Mouse (Mus musculus) hindbrain, embryonic 16.5 days (tissue): ENCODE results near the gene Lrig1. TPM values are rescaled to one million over a fixed set of nuclear protein-coding genes. Genes with fewer than 3 reads are reported as not detected.
A peak's percentile ranks its signal among the peaks of the same experiment; 100 is the strongest.

Experiments used
- ATAC-seq: fragments of 200-750 bp; cut with Nextera tagmentation; 2 replicates; pipeline ENCODE4 v1.8.0; 2017; ENCODE audit warnings: moderate TSS enrichment, moderate library complexity
- H3K27ac ChIP-seq: fragments of 300-500 bp; sonication (generic); 2 replicates; pipeline ENCODE4 v1.5.1; 2014; ENCODE audit warnings: low read depth, mild to moderate bottlenecking, control low read depth, low read length, moderate library complexity
- H3K27me3 ChIP-seq: fragments of 300-500 bp; sonication (generic); replicated peaks from 2 replicates; pipeline ENCODE4 v1.6.1; 2014; ENCODE audit warnings: low read length; ENCODE audit not compliant: control insufficient read depth, insufficient read depth
- H3K36me3 ChIP-seq: fragments of 300-500 bp; sonication (generic); 2 replicates; pipeline ENCODE4 v1.6.1; 2014; ENCODE audit warnings: mild to moderate bottlenecking, low read length, moderate library complexity, mixed read lengths; ENCODE audit not compliant: control insufficient read depth, insufficient read depth
- H3K4me1 ChIP-seq: fragments of 300-500 bp; sonication (generic); 2 replicates; pipeline ENCODE4 v1.6.1; 2014; ENCODE audit warnings: low read depth, low read length; ENCODE audit not compliant: control insufficient read depth, insufficient read depth
- H3K4me2 ChIP-seq: fragments of 300-500 bp; sonication (generic); 2 replicates; pipeline ENCODE4 v1.6.1; 2014; ENCODE audit warnings: mild to moderate bottlenecking, low read length, control low read depth, moderate library complexity
- H3K4me3 ChIP-seq: fragments of 300-500 bp; sonication (generic); 2 replicates; pipeline ENCODE4 v1.5.1; 2014; ENCODE audit warnings: mild to moderate bottlenecking, low read length, control low read depth, moderate library complexity
- H3K9ac ChIP-seq: fragments of 300-500 bp; sonication (generic); 2 replicates; pipeline ENCODE4 v1.6.1; 2014; ENCODE audit warnings: low read depth, mild to moderate bottlenecking, control low read depth, low read length, moderate library complexity
- H3K9me3 ChIP-seq: fragments of 300-500 bp; sonication (generic); 2 replicates; pipeline ENCODE4 v1.6.1; 2014; ENCODE audit warnings: mild to moderate bottlenecking, low read length, moderate library complexity; ENCODE audit not compliant: control insufficient read depth
- WGBS: fragments of 180-500 bp; shearing (Covaris S2); extraction: QIAGEN DNeasy Blood & Tissue Kit; methylation state at CpG from one replicate; pipeline ENCODE4 v1.1.7; 2014; 5-methylcytosine and 5-hydroxymethylcytosine counted together
- polyA plus RNA-seq: library from polyadenylated mRNA; unstranded; fragments of >200 nt; fragmentation: Nextera tagmentation; extraction: Ambion mirVana; gene quantifications from 2 replicates; pipeline ENCODE4 v1.2.1, GENCODE M21; 2015

Gene Lrig1
- polyA plus RNA-seq, 1 experiment from 2014 or later = 18.7 TPM

DNA sequence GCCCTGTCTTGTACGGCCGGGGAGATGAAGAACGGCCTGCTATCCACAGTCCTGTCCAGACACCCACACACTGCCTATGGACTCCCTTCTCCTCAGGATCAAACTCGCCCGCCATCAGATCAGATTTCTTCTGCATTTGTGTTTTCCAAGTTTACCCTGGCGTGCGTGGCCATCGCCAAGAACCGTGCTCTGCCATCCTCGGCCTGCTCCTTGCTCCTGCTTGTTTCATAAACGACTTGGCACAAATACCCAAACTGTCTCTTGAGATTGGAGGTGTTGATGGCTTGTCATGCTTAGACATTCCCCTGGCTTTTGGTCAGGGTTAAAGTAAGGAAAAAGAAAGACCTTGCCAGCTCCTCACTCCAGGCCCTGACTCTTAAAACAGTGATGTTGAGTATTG lies 105.2 kb downstream of the Lrig1 start:
- WGBS = 77% methylated on average over 11 of the region's 11 CpGs
- Histone ChIP-seq H3K4me2 (no peak overlapping the region), H3K4me1 (peaks cover 4% of the 10 kb centered on the region; the same call in 1 of the 2 replicates), H3K4me3 (no peak overlapping the region), H3K9ac (no peak overlapping the region), H3K9me3 (no peaks in the 10 kb centered on the region), H3K36me3 (0 out of 2 replicates have a peak, but pooled peaks cover 3% of the 10 kb centered on the region), H3K27ac (no peak overlapping the region), H3K27me3 (no peaks in the 10 kb centered on the region)
- ATAC-seq = no peak

DNA sequence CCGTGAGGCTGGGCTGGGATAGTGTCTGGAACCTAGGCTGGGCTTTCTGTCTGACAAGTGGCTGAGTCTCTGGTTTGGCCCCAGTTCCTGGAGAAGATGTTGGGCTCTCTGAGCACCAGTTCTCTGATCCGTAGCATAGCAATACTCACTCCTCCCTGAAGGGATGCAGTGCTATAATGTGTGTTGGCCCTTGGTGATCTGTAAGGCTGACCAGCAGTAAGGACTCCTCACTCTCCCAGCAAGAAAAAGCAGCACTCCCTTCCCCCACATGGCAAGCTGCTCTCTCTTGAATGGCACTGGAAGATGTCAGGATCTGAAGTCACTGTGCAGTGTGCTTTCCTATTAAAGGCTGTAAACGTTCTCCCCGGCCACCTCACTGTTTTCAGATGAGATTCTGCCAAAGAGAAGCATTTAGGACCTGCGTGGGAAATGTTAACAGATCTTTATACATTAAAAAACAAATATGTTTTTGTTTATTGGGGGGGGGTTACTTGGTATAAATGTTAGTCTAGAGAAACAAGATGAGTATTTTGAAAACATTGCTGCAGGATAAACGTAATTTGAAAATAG lies 105.8 kb downstream of the Lrig1 start:
- Histone ChIP-seq H3K4me3 (no peak overlapping the region), H3K4me1 (peaks cover 4% of the 10 kb centered on the region; the same call in 1 of the 2 replicates), H3K9ac (no peak overlapping the region), H3K27ac (no peak overlapping the region), H3K36me3 (0 out of 2 replicates have a peak, but pooled peaks cover 1% of the 10 kb centered on the region), H3K9me3 (no peaks in the 10 kb centered on the region), H3K27me3 (no peaks in the 10 kb centered on the region), H3K4me2 (no peak overlapping the region)
- 64% methylated on average over 6 of the region's 6 CpGs for WGBS
- no peak for ATAC-seq

- H3K36me3 ChIP-seq = no peaks in the 10 kb centered on the region
- ATAC-seq = peak; percentile 80
- H3K9ac ChIP-seq = no peak overlapping the region
These were observed 107.2 kb downstream of the Lrig1 start for GRCm38 (mm10) chr6:94592710-94593109.

DNA sequence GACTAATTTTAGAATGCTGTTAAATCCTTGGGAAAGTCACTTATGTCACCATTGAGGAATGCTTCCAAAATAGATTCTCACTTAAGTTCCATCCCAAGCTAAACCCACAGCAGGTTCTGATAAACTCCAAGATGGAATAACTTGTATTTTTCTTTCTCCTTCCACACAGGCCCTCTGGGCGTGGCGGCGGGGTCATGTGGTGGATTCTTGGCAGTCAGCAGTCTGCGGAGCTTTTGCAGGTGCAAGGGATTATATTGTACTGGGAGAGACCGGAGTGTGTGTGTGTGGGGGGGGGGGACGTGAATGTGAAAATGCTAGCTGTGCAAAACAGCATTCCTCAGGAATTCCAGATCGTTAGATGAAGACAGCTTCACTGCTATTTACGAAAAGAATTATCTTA lies 107.7 kb downstream of the Lrig1 start:
- 0 out of 2 replicates have a peak, but pooled peaks have one; percentile 37 for ATAC-seq
- WGBS = 40% methylated on average over 8 of the region's 8 CpGs
- Histone ChIP-seq H3K27ac (no peak overlapping the region), H3K27me3 (no peaks in the 10 kb centered on the region), H3K4me2 (no peak overlapping the region), H3K9me3 (no peaks in the 10 kb centered on the region), H3K9ac (no peak overlapping the region), H3K4me3 (no peak overlapping the region), H3K36me3 (no peaks in the 10 kb centered on the region), H3K4me1 (peaks cover 4% of the 10 kb centered on the region; the same call in 1 of the 2 replicates)

More at GRCm38 (mm10) chr6:94592710-94593109, 107.2 kb downstream of the Lrig1 start:
- H3K27ac ChIP-seq = peak overlapping the region; percentile 16; the same call in 1 of the 2 replicates
- H3K4me2 ChIP-seq = no peak overlapping the region
- peaks cover 4% of the 10 kb centered on the region; the same call in 1 of the 2 replicates for H3K4me1 ChIP-seq
- no peaks in the 10 kb centered on the region for H3K27me3 ChIP-seq
- WGBS = 16% methylated on average over 4 of the region's 4 CpGs
- H3K4me3 ChIP-seq = no peak overlapping the region
- no peaks in the 10 kb centered on the region for H3K9me3 ChIP-seq

- no peak for ATAC-seq
- 86% methylated on average over 4 of the region's 4 CpGs for WGBS
- H3K27ac ChIP-seq = no peak overlapping the region
- H3K9me3 ChIP-seq = no peaks in the 10 kb centered on the region
- no peak overlapping the region for H3K4me3 ChIP-seq
- H3K27me3 ChIP-seq = no peaks in the 10 kb centered on the region
- peaks cover 4% of the 10 kb centered on the region; the same call in 1 of the 2 replicates for H3K4me1 ChIP-seq
- H3K4me2 ChIP-seq = no peak overlapping the region
- H3K36me3 ChIP-seq = no peaks in the 10 kb centered on the region
- no peak overlapping the region for H3K9ac ChIP-seq
These were observed 111.6 kb downstream of the Lrig1 start for GRCm38 (mm10) chr6:94588365-94588764.

DNA sequence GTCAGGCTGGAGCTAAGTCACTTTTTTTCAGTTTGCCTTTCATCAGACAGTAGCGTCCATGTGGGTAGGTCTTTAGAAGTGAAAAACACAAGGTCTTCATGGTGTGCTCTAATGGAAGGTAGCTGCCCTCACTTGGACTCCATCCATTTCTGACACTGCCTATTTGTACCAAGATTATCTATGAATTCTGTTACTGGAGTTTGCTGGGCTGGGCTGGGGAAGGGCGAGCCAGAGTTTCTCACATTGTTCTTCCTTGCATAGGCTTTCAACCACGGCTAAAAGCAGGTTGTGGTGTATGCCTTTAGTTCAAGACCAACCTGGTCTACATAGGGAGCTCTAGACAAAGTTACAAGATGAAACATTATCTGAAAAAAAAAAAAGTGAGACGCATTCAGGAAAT lies 115.0 kb downstream of the Lrig1 start:
- Histone ChIP-seq H3K4me2 (no peak overlapping the region), H3K27me3 (no peaks in the 10 kb centered on the region), H3K9ac (no peak overlapping the region), H3K4me3 (no peak overlapping the region), H3K36me3 (no peaks in the 10 kb centered on the region), H3K9me3 (no peaks in the 10 kb centered on the region), H3K27ac (no peak overlapping the region), H3K4me1 (no peaks in the 10 kb centered on the region)
- no peak for ATAC-seq
- 85% methylated on average over 4 of the region's 4 CpGs for WGBS

- Histone ChIP-seq H3K4me2 (no peak overlapping the region), H3K36me3 (no peaks in the 10 kb centered on the region), H3K27ac (no peak overlapping the region), H3K4me1 (no peaks in the 10 kb centered on the region), H3K9ac (no peak overlapping the region), H3K27me3 (no peaks in the 10 kb centered on the region), H3K4me3 (no peak overlapping the region), H3K9me3 (no peaks in the 10 kb centered on the region)
- no peak for ATAC-seq
- 95% methylated on average over 9 of the region's 9 CpGs for WGBS
These were observed 115.7 kb downstream of the Lrig1 start for GRCm38 (mm10) chr6:94584147-94584695.

- Histone ChIP-seq H3K9ac (no peak overlapping the region), H3K4me2 (no peak overlapping the region), H3K27ac (no peak overlapping the region), H3K4me1 (no peaks in the 10 kb centered on the region), H3K36me3 (no peaks in the 10 kb centered on the region), H3K4me3 (no peak overlapping the region), H3K27me3 (no peaks in the 10 kb centered on the region), H3K9me3 (no peaks in the 10 kb centered on the region)
- ATAC-seq = no peak
- 85% methylated on average over 9 of the region's 9 CpGs for WGBS
These were observed 117.9 kb downstream of the Lrig1 start for GRCm38 (mm10) chr6:94582055-94582454.

GRCm38 (mm10) chr6:94577991-94578390 lies 122.0 kb downstream of the Lrig1 start:
- ATAC-seq = peak; percentile 82
- 0 out of 2 replicates have a peak overlapping the region, but pooled peaks have one; percentile 12 for H3K27ac ChIP-seq
- H3K27me3 ChIP-seq = no peaks in the 10 kb centered on the region
- H3K36me3 ChIP-seq = no peaks in the 10 kb centered on the region
- H3K9ac ChIP-seq = no peak overlapping the region
- H3K4me3 ChIP-seq = no peak overlapping the region
- no peak overlapping the region for H3K4me2 ChIP-seq
- no peaks in the 10 kb centered on the region for H3K9me3 ChIP-seq
- peaks cover 12% of the 10 kb centered on the region for H3K4me1 ChIP-seq
- WGBS = 19% methylated on average over 8 of the region's 8 CpGs
